Mouse (Mus musculus) gastrocnemius, postnatal 4 days (tissue): ENCODE results near the gene Vti1a. TPM values are rescaled to one million over a fixed set of nuclear protein-coding genes. Genes with fewer than 3 reads are reported as not detected.

Experiments
- total RNA-seq, 2 experiments: library from RNA; stranded (reverse); gene quantifications; 2 replicates each; pipeline ENCODE4 v1.2.3; 2021

Gene Vti1a
- total RNA-seq, 2 experiments from 2014 or later: 18.5 to 21.4 TPM

Other genes starting within 250 kb of the Vti1a start
- gene Gpam, start 189.1 kb upstream of the Vti1a start, total RNA-seq: 10 to 100 TPM; 67.6 to 79.1 TPM
- gene Tectb, start 135.6 kb upstream of the Vti1a start, total RNA-seq: under 1 TPM; 0.22 to 0.29 TPM
- gene Gucy2g, start 75.1 kb upstream of the Vti1a start, total RNA-seq: under 1 TPM in 1 of 2 experiments, not detected in 1; 0.10 TPM
- 10 to 100 TPM; 12.0 to 12.4 TPM for gene Acsl5, start 64.4 kb upstream of the Vti1a start, total RNA-seq
- gene Zdhhc6, start 263 bp upstream of the Vti1a start, total RNA-seq: 10 to 100 TPM; 27.8 to 30.8 TPM